Mouse (Mus musculus) kidney, postnatal 36 days (tissue): ENCODE data around the gene Gldn.

Experiments
- DNase-seq, 2 experiments: peaks; one replicate each; pipeline ENCODE4 v3.0.0; 2021 to 2022; ENCODE audit warnings: mixed read lengths in 2 of 2

The Gldn gene

GRCm38 (mm10) chr9:54286331-54286987 lies at the start of gene Gldn:
Gldn (plus strand) TSS chr9:54286486.
- no peak for DNase-seq

DNA sequence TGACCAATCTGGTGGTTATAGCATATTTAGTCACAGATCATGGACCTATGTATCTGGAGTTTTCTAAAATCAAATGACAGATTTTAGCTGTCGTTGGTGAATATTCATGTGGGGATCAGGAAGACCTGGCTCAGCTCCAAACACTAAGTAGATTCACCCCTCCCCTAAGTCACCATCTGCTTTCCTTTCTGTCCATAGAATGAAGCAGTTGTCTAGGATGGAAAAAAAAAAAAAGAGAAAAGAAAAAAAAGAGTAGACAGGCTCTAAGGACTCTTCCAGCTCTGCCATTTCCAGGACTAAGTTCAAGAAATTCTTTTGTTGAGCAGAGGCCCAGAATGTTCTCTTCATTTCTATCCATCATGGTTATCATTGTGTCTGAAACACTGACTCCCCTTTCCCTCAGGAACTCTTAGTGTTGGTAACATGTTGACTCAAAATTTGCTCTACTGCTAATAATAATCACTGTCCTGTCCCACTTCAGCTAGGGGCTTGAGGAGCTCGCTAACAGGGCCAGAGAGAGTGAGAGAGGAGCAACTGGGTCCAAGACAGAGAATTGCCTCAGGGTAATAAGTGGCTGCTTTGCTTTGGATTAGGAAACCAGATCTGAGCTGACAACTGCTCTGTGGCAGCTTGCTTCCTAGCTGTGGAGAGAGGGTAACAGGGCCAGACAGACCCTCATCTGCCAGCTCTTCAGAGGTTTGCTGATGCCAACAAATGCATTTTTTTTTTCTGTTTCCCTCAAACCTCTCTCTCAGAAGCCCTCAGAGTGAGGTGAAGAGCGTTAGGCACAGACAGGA lies 41.2 kb upstream of the Gldn start:
- DNase-seq = no peak

GRCm38 (mm10) chr9:54264754-54265153 lies 21.5 kb upstream of the Gldn start:
- DNase-seq = no peak

DNA sequence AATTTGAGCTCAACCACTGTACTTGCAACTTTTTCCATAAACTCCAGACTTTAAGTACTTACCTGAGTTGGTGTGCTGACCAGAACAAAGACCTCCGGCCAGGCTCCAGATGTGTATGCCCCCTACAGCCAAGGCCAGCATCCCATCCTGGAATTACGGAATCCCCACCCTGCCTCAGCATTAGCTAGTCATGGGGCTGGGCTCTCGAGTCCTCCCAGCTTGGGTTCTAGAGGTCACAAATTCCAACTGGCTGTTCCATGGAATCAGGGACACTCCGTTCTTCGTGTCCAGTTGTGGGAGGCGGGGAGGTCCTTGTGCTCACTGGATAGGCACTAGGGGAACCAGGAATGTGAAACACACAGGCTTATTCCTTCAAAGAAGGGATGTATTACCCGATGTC lies 18.3 kb upstream of the Gldn start, which contains the start of gene Cyp19a1:
Gene Cyp19a1 (minus strand): TSS at position 101 of the 400 bp plus-strand sequence.
- DNase-seq = no peak

GRCm38 (mm10) chr9:54269987-54270386 lies 16.3 kb upstream of the Gldn start:
- DNase-seq = no peak

DNA sequence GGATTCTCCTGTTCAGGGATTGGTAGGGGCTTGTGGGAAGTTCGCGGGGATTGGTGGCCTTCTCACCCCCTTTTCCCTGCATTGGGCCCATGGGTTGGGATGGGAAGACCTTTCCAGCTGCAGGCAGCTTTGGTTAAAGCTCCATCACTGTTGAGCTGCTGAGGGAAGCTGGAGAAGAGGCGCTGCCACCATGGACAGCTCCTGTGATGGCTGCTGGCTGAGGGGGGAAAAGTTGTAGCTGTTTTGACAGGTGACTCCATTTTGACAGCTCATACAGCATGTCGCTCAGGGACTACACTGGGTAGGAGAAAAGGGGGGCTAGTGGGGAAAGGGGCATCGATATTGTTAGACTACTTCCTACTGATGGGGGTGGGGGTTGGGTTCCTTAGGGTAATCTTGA lies 15.4 kb upstream of the Gldn start:
- peak in 1 of 2 experiments; percentile 18 for DNase-seq

- DNase-seq = no peak
These were observed 11.0 kb upstream of the Gldn start for GRCm38 (mm10) chr9:54275283-54275682.

- no peak for DNase-seq
These were observed 7.2 kb upstream of the Gldn start for GRCm38 (mm10) chr9:54279046-54279589.

GRCm38 (mm10) chr9:54287804-54288203 lies 1.5 kb downstream of the Gldn start:
- no peak for DNase-seq

- no peak for DNase-seq
These were observed 13.1 kb downstream of the Gldn start for GRCm38 (mm10) chr9:54299389-54299788.

GRCm38 (mm10) chr9:54299792-54300191 lies 13.5 kb downstream of the Gldn start:
- DNase-seq = peak; percentile 1 to 23

DNA sequence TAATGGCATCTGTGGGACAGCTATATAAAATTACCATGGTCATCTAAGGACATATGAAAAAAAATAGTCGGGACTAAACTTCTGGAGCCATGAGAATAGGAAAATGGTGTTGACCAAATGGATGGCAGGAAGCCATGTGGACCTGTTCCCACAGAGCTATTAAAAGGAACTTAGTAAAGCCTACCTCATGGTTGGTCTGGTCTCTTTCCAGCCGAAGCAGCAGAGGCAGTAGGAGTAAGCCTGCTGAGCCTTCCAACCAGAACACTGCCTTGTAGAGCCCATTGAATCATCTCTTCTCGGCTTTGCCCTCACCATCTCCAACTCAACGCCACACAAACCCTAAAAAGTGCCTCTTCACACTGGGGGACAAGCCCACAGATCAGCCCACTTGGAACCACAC lies 15.0 kb downstream of the Gldn start:
- DNase-seq = no peak

DNA sequence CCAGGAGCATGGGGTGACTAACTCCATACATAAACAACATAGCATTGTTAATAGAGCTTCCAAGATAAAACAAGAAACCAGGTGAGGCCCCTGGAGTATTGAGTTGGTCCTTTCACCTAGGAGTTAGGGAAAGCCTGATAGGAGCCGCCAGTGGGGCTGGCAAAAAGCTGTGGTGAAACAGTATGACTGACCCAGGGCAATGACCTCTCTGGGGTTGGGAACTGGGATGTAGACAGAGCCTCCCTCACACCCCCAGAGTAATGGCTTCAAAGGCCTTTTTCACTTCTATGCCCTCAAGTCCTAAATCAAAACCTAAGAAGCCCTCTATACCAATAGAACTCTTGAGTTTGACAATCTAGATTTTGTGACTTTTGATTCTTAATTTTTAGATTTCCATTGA lies 21.9 kb downstream of the Gldn start:
- no peak for DNase-seq

DNA sequence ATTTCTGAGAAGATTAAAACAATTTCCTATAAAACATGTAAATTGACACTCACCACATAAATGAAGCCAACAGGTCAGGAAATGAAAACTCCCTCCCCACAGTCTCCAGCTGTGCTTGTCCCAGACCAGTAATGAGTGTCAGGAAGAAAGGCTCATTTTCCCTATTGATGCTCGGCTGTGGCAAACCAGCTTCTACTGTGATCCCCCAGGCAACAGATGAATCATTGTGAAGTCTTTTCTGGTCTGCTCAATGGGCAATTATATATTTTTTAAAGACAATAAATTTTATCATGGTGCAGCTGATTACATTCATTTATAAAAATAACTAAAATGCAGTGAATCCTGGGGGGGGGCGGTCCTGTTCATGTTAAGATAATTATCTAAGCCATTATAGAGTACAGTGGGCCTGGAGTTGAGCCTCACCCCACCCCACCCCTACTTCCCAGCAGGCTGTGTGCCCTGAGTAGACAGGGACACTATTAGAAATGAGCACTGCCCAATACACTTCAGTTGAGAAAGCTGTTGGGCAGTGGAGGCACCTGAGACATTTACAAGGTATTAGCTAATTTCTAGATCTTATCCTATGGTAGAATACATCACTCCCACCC lies 22.6 kb downstream of the Gldn start:
- no peak for DNase-seq

- no peak for DNase-seq
These were observed 30.1 kb downstream of the Gldn start for GRCm38 (mm10) chr9:54316363-54316762.

DNA sequence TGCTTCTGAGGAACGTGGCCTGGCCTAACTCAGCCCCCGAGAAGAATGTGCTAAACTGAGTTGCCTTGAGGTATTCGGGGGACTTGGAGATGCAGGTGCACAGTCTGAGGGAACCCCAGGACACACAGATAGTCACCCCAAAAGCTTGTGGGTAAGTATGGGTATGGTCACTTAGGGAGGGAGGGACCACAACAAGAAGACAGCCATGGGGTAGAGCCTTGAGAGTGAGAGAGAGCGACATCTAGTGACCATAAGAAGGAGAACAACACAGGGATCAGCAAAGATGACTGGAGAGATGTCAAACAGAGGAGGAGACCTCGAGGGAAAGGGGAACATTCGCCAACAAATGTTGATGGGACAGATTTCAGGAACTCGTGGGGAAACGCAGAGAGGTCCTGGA lies 37.2 kb downstream of the Gldn start:
- DNase-seq = no peak

DNA sequence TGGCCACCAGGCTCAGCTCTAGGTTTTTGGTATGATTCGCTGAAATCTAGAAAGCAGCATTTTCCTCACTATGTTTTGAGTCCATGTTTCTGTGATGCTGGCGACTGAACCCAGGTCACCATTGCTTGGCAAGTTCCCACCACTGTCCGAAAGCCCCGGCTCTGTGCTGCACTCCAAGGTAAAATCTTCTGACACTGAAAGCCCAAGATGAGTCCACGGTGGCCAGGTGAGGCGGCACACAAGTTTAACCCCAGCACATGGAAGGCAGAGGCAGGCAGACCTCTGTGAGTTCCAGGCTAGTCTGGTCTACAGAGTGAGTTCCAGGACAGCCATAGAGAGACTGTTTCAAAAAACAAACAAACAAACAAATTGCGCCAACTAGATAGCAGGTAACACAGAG lies 42.9 kb downstream of the Gldn start:
- DNase-seq = no peak

DNA sequence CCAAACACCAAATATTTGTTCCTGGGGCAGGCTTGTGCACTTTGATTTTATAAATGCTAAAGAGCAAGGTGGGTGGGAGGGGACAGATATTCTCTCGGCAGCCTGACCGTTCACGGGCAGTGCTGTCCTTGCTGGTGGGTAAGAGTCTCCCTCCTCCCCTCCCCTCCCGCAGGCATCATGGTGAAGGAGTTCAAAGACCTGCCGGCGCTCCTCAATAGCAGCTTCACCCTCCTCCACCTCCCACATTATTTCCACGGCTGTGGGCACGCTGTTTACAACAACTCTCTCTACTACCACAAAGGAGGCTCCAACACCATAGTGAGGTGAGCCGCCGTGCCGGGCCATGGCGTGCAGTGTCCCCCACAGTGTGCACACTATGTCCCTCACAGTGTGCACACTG lies 49.3 kb downstream of the Gldn start:
- DNase-seq = no peak

- peak; percentile 42 to 75 for DNase-seq
These were observed 50.4 kb downstream of the Gldn start for GRCm38 (mm10) chr9:54336532-54337144.

DNA sequence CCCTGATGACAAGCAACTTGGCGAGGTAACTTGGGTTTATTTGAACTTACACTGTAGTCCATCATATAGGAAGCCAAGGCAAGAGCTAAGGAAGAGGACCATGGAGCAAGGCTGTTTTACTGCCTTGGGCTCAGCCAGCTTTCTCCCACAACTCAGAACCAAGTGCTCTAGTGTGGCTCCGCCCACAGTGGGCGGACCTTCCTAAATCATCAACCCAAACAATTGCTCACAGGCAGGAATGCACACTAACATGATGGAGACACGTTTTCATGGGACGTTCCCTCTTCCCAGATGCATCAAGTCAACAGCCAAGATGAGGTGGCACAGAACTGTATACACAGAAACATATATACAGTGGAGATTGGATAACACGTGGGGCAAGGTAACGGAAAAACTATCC lies 55.7 kb downstream of the Gldn start:
- DNase-seq = no peak

DNA sequence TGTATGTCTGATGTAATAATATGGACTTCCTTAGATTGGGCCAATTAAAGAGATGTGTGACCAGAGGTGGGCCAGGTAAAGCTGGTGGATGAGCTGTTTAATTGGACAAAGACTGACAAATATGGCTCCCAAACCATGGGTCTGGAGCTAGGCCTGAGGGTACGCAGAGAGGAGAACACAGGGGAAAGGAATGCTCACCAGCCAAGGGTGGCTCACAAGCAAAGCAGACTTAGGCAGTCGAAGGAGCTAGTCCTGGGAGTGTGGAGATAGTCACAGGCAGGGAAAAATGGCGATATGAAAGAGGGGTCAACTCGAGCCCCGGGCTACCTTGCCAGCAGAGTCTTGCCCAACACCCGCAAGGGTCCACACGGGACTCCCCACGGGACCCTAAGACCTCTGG lies 70.5 kb downstream of the Gldn start:
- no peak for DNase-seq
